Mouse (Mus musculus) G1E (cell line): ENCODE measurements at regions not wholly inside any gene's neighbourhood (a gene's known extent, or its start where the extent isn't known, plus 50 kb on each side); places are given as distances from the start of the nearest gene placed in this dataset.

Experiments used
- CTCF ChIP-seq: IDR thresholded peaks from 2 replicates; pipeline ENCODE4 v1.5.1; 2012; ENCODE audit warnings: low read depth, low read length, inconsistent platforms, mixed read lengths
- TAL1 ChIP-seq: conservative IDR thresholded peaks from 2 replicates; pipeline ENCODE4 v1.6.1; 2012; ENCODE audit warnings: low read depth, low read length, inconsistent platforms, mixed read lengths

DNA sequence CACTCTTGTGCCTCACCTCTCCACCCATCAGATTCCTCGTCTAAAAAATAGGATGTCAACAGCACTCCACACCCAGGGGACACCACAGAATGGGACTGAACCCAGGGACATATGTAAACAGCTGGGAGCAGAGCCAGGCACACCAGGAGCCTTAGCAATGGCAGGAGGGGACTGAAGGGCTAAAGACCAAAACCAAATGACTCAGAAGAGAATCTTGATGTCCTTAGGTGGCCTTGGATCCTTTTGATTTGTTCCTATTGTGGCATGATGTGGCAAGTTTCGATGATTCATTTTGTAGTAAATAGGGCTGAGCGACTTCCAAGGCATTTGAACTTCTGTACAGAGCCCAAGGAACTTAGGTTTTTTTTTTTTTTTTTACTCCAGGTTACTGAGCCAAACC is 233.4 kb downstream of the Snx10 start:
- TF ChIP-seq CTCF = no peak
- no peak for TF ChIP-seq TAL1
